Mouse (Mus musculus) embryonic facial prominence, embryonic 10.5 days (tissue): ENCODE measurements around the gene Numbl. TPM values are rescaled to one million over a fixed set of nuclear protein-coding genes. Genes with fewer than 3 reads are reported as not detected.
A peak's percentile ranks its signal among the peaks of the same experiment; 100 is the strongest.
"Not testable (repeated sequence)": the region's sequence is repeated elsewhere in the genome, so short reads cannot be mapped to it uniquely, and the experiment has no call there.

Source experiments
- DNase-seq: peaks from one replicate; pipeline ENCODE4 v3.0.0-alpha.2; 2017; ENCODE audit warnings: low spot score
- H3K27ac ChIP-seq: fragments of 300-500 bp; sonication (generic); replicated peaks from 2 replicates; pipeline ENCODE4 v1.5.1; 2016; ENCODE audit warnings: mild to moderate bottlenecking
- H3K27me3 ChIP-seq: fragments of 300-500 bp; sonication (generic); replicated peaks from 2 replicates; pipeline ENCODE4 v1.6.1; 2016; ENCODE audit warnings: low read depth, mild to moderate bottlenecking; ENCODE audit not compliant: poor library complexity, severe bottlenecking
- H3K36me3 ChIP-seq: fragments of 300-500 bp; sonication (generic); replicated peaks from 2 replicates; pipeline ENCODE4 v1.6.1; 2016; ENCODE audit warnings: mild to moderate bottlenecking, moderate library complexity
- H3K4me1 ChIP-seq: fragments of 300-500 bp; sonication (generic); 2 replicates; pipeline ENCODE4 v1.6.1; 2016
- H3K4me3 ChIP-seq: fragments of 300-500 bp; sonication (generic); 2 replicates; pipeline ENCODE4 v1.5.1; 2016; ENCODE audit warnings: mild to moderate bottlenecking, moderate library complexity
- H3K9me3 ChIP-seq: fragments of 300-500 bp; sonication (generic); 2 replicates; pipeline ENCODE4 v1.6.1; 2016; ENCODE audit warnings: mild to moderate bottlenecking
- WGBS: fragments of 180-500 bp; shearing (Covaris S2); methylation state at CpG from one replicate; pipeline ENCODE4 v1.1.7; 2016; 5-methylcytosine and 5-hydroxymethylcytosine counted together
- polyA plus RNA-seq: library from polyadenylated mRNA; unstranded; fragments of >200 nt; fragmentation: Nextera tagmentation; extraction: Ambion mirVana; gene quantifications from 2 replicates; pipeline ENCODE4 v1.2.1, GENCODE M21; 2016

The Numbl gene
- polyA plus RNA-seq, 1 experiment from 2014 or later: 14.8 TPM

GRCm38 (mm10) chr7:27231693-27232331 lies 26.4 kb upstream of the Numbl start:
- Histone ChIP-seq H3K27ac (peak overlapping the region; percentile 88), H3K27me3 (no peaks in the 10 kb centered on the region), H3K9me3 (no peaks in the 10 kb centered on the region), H3K36me3 (no peaks in the 10 kb centered on the region), H3K4me1 (peaks cover 33% of the 10 kb centered on the region), H3K4me3 (peak overlapping the region; percentile 12; the same call in 1 of the 2 replicates)
- 84% methylated on average over 7 of the region's 7 CpGs for WGBS
- DNase-seq: no peak

GRCm38 (mm10) chr7:27232781-27233281 lies 25.4 kb upstream of the Numbl start, which contains the start of gene Coq8b:
TSS of gene Coq8b (plus strand) at chr7:27233023.
- no peaks in the 10 kb centered on the region for H3K27me3 ChIP-seq
- peak within 1 kb of the TSS; percentile 67 for H3K4me3 ChIP-seq
- H3K9me3 ChIP-seq: no peaks in the 10 kb centered on the region
- H3K36me3 ChIP-seq: peaks cover 7% of the 10 kb centered on the region
- under 1% methylated on average over 25 of the region's 25 CpGs for WGBS
- H3K27ac ChIP-seq: peak within 1 kb of the TSS; percentile 88
- H3K4me1 ChIP-seq: peaks cover 23% of the 10 kb centered on the region
- peak; percentile 97 for DNase-seq

- 5% methylated on average over 6 of the region's 6 CpGs for whole genome bisulfite sequencing
Measured at GRCm38 (mm10) chr7:27233300-27233699, 24.9 kb upstream of the Numbl start.

GRCm38 (mm10) chr7:27235726-27236125 lies 22.5 kb upstream of the Numbl start:
- Histone ChIP-seq H3K4me3 (no peak overlapping the region), H3K27ac (no peak overlapping the region), H3K9me3 (no peaks in the 10 kb centered on the region), H3K36me3 (peaks cover 15% of the 10 kb centered on the region), H3K27me3 (no peaks in the 10 kb centered on the region), H3K4me1 (peaks cover 18% of the 10 kb centered on the region)
- 85% methylated on average over 2 of the region's 2 CpGs for WGBS
- no peak for DNase-seq

More at GRCm38 (mm10) chr7:27233300-27233699, 24.9 kb upstream of the Numbl start:
- Histone ChIP-seq H3K36me3 (peaks cover 7% of the 10 kb centered on the region), H3K9me3 (no peaks in the 10 kb centered on the region), H3K4me1 (peaks cover 22% of the 10 kb centered on the region), H3K4me3 (peak overlapping the region; percentile 67), H3K27ac (peak overlapping the region; percentile 88), H3K27me3 (no peaks in the 10 kb centered on the region)
- DNase-seq: no peak

GRCm38 (mm10) chr7:27237527-27237926 lies 20.7 kb upstream of the Numbl start:
- peaks cover 26% of the 10 kb centered on the region for H3K36me3 ChIP-seq
- 89% methylated on average over 2 of the region's 2 CpGs for whole genome bisulfite sequencing
- no peak for DNase-seq
- H3K9me3 ChIP-seq: no peaks in the 10 kb centered on the region
- no peak overlapping the region for H3K4me3 ChIP-seq
- no peaks in the 10 kb centered on the region for H3K27me3 ChIP-seq
- no peak overlapping the region for H3K27ac ChIP-seq
- peaks cover 13% of the 10 kb centered on the region for H3K4me1 ChIP-seq

- no peak for DNase-seq
- H3K4me1 ChIP-seq: peaks cover 12% of the 10 kb centered on the region
- no peaks in the 10 kb centered on the region for H3K9me3 ChIP-seq
- 94% methylated on average over 5 of the region's 5 CpGs for WGBS
- no peak overlapping the region for H3K4me3 ChIP-seq
- H3K27me3 ChIP-seq: no peaks in the 10 kb centered on the region
- no peak overlapping the region for H3K27ac ChIP-seq
- H3K36me3 ChIP-seq: peaks cover 35% of the 10 kb centered on the region
Measured at GRCm38 (mm10) chr7:27238568-27238967, 19.7 kb upstream of the Numbl start.

- Histone ChIP-seq H3K27ac (no peak overlapping the region), H3K36me3 (peaks cover 54% of the 10 kb centered on the region), H3K27me3 (no peaks in the 10 kb centered on the region), H3K4me1 (peaks cover 4% of the 10 kb centered on the region; the same call in 1 of the 2 replicates), H3K9me3 (0 out of 2 replicates have a peak, but pooled peaks cover 3% of the 10 kb centered on the region), H3K4me3 (no peak overlapping the region)
- no peak for DNase-seq
- WGBS: 57% methylated on average over 8 of the region's 8 CpGs
Measured at GRCm38 (mm10) chr7:27243211-27243610, 15.0 kb upstream of the Numbl start.

- 74% methylated on average over 2 of the region's 2 CpGs for WGBS
- H3K36me3 ChIP-seq: peaks cover 54% of the 10 kb centered on the region
- H3K9me3 ChIP-seq, DNase-seq, H3K27me3 ChIP-seq, H3K4me3 ChIP-seq, H3K4me1 ChIP-seq, H3K27ac ChIP-seq: not testable (repeated sequence)
Measured at GRCm38 (mm10) chr7:27244088-27244487, 14.1 kb upstream of the Numbl start.

- Histone ChIP-seq H3K9me3 (0 out of 2 replicates have a peak, but pooled peaks cover 3% of the 10 kb centered on the region), H3K27ac (no peak overlapping the region), H3K36me3 (peaks cover 47% of the 10 kb centered on the region), H3K4me1 (no peaks in the 10 kb centered on the region), H3K27me3 (no peaks in the 10 kb centered on the region), H3K4me3 (no peak overlapping the region)
- 87% methylated on average over 2 of the region's 2 CpGs for WGBS
- DNase-seq: peak; percentile 38
Measured at GRCm38 (mm10) chr7:27249146-27249545, 9.1 kb upstream of the Numbl start.

- Histone ChIP-seq H3K36me3 (peaks cover 54% of the 10 kb centered on the region), H3K4me1 (no peaks in the 10 kb centered on the region), H3K9me3 (0 out of 2 replicates have a peak, but pooled peaks cover 3% of the 10 kb centered on the region), H3K27me3 (no peaks in the 10 kb centered on the region), H3K27ac (no peak overlapping the region), H3K4me3 (no peak overlapping the region)
- whole genome bisulfite sequencing: 87% methylated on average over 5 of the region's 5 CpGs
- DNase-seq: no peak
Measured at GRCm38 (mm10) chr7:27249928-27250327, 8.3 kb upstream of the Numbl start.

- H3K9me3 ChIP-seq: 0 out of 2 replicates have a peak, but pooled peaks cover 3% of the 10 kb centered on the region
- H3K27ac ChIP-seq: no peak overlapping the region
- H3K4me3 ChIP-seq: no peak overlapping the region
- 89% methylated on average over 6 of the region's 6 CpGs for WGBS
- H3K4me1 ChIP-seq: peaks cover 13% of the 10 kb centered on the region
- no peak for DNase-seq
- H3K27me3 ChIP-seq: no peaks in the 10 kb centered on the region; the same call in 1 of the 2 replicates
- peaks cover 37% of the 10 kb centered on the region for H3K36me3 ChIP-seq
Measured at GRCm38 (mm10) chr7:27251946-27252345, 6.3 kb upstream of the Numbl start.

- H3K4me1 ChIP-seq: peaks cover 45% of the 10 kb centered on the region
- no peak overlapping the region for H3K27ac ChIP-seq
- 68% methylated on average over 3 of the region's 3 CpGs for WGBS
- H3K27me3 ChIP-seq: peaks cover 9% of the 10 kb centered on the region
- DNase-seq: no peak
- no peak overlapping the region for H3K4me3 ChIP-seq
- no peaks in the 10 kb centered on the region for H3K9me3 ChIP-seq
- peaks cover 21% of the 10 kb centered on the region for H3K36me3 ChIP-seq
Measured at GRCm38 (mm10) chr7:27255721-27256120, 2.5 kb upstream of the Numbl start.
